Mouse (Mus musculus) cerebellum, adult 11 months (tissue): Measurements from ENCODE around the gene Pygo1.

ENCODE experiments used
- DNase-seq: peaks from one replicate; pipeline ENCODE4 v3.0.0; 2022

Pygo1 gene

DNA sequence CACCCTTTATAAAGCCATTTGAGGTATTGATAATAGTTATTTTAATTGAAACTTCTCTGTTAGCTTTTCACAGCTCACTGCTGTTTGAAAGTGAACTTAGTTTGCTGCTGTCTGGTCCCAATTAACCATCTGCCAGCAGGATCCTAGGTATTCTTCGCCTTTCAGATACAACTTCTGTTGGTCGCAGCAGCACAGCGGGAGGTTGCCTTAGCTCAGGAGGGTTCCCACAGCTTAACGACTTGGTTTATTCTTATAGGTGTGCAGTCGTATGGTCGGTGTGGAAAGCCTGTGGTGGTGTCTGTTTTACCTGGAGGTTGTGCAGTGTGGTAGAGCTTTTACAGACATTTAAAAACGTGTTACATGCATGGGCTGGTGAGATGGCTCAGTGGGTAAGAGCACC is 71.4 kb downstream of the Pygo1 start:
- DNase-seq = no peak

- DNase-seq = no peak
These were observed 75.0 kb downstream of the Pygo1 start for GRCm38 (mm10) chr9:73000487-73000886.

- no peak for DNase-seq
These were observed 76.0 kb downstream of the Pygo1 start for GRCm38 (mm10) chr9:73001314-73002011.
